Mouse (Mus musculus) lung, adult 2 months (tissue): ENCODE data around the gene Irs3.

Experiments used
- CTCF ChIP-seq: fragments of 200-500 bp; IDR thresholded peaks from 2 replicates; pipeline ENCODE4 v1.5.1; 2011; ENCODE audit warnings: mild to moderate bottlenecking, low read length, control low read depth; ENCODE audit not compliant: insufficient read depth
- POLR2A ChIP-seq: fragments of 200-500 bp; IDR thresholded peaks from 2 replicates; pipeline ENCODE4 v1.6.1; 2011; ENCODE audit warnings: low read depth, mild to moderate bottlenecking, control low read depth, low read length, borderline replicate concordance; ENCODE audit errors: extremely low read depth

GRCm38 (mm10) chr5:137691881-137692280 is 46.4 kb upstream of the Irs3 start:
- no peak for TF ChIP-seq CTCF
- no peak for TF ChIP-seq POLR2A
